Mouse (Mus musculus) thymus, postnatal 4 days (tissue): ENCODE data around the gene Ros1.

Experiments
- DNase-seq: peaks from one replicate; pipeline ENCODE4 v3.0.0; 2021

The Ros1 gene

GRCm38 (mm10) chr10:52133354-52134074 lies 61.5 kb downstream of the Ros1 start:
- DNase-seq, result no peak

- DNase-seq, result no peak
Observed at GRCm38 (mm10) chr10:52130762-52131161, 64.3 kb downstream of the Ros1 start.

- DNase-seq, result no peak
Observed at GRCm38 (mm10) chr10:52128874-52129412, 66.1 kb downstream of the Ros1 start.

- DNase-seq, result no peak
Observed at GRCm38 (mm10) chr10:52106164-52106757, 88.8 kb downstream of the Ros1 start.

- DNase-seq, result no peak
Observed at GRCm38 (mm10) chr10:52101273-52101672, 93.8 kb downstream of the Ros1 start.

- no peak for DNase-seq
Observed at GRCm38 (mm10) chr10:52092181-52092580, 102.9 kb downstream of the Ros1 start.

GRCm38 (mm10) chr10:52086681-52087080 lies 108.4 kb downstream of the Ros1 start:
- no peak for DNase-seq

GRCm38 (mm10) chr10:52072482-52072881 lies 122.6 kb downstream of the Ros1 start:
- DNase-seq, result peak; percentile 28

- DNase-seq, result no peak
Observed at GRCm38 (mm10) chr10:52048287-52048686, 146.8 kb downstream of the Ros1 start.

- no peak for DNase-seq
Observed at GRCm38 (mm10) chr10:52043086-52043485, 152.0 kb downstream of the Ros1 start.

GRCm38 (mm10) chr10:52039392-52039791 lies 155.7 kb downstream of the Ros1 start:
- DNase-seq, result no peak

GRCm38 (mm10) chr10:52033729-52034128 lies 161.3 kb downstream of the Ros1 start:
- DNase-seq, result no peak

- no peak for DNase-seq
Observed at GRCm38 (mm10) chr10:52029421-52030080, 165.5 kb downstream of the Ros1 start.

GRCm38 (mm10) chr10:52028561-52029370 lies 166.3 kb downstream of the Ros1 start:
- DNase-seq, result no peak

GRCm38 (mm10) chr10:52027161-52028035 lies 167.6 kb downstream of the Ros1 start:
- peak; percentile 18 for DNase-seq

GRCm38 (mm10) chr10:52025821-52026220 lies 169.2 kb downstream of the Ros1 start:
- DNase-seq, result no peak

GRCm38 (mm10) chr10:52025291-52025690 lies 169.8 kb downstream of the Ros1 start:
- no peak for DNase-seq

- no peak for DNase-seq
Observed at GRCm38 (mm10) chr10:52024053-52024410, 171.0 kb downstream of the Ros1 start.

- no peak for DNase-seq
Observed at GRCm38 (mm10) chr10:52023213-52024052, 171.6 kb downstream of the Ros1 start.

- DNase-seq, result peak; percentile 7
Observed at GRCm38 (mm10) chr10:52022413-52023212, 172.4 kb downstream of the Ros1 start, which contains the start of gene Vgll2. Gene Vgll2 (plus strand): TSS chr10:52022502.
